In genomic region chr5:134175696-134176095, GRCm38 (mm10) we compare ENCODE assay signal across 8 mouse cellular contexts. TPM values are rescaled to one million over a fixed set of nuclear protein-coding genes. Genes with fewer than 3 reads are reported as not detected.
DNase-seq lines count a peak whose midpoint lies in the region; TF ChIP-seq lines count a peak whose summit lies in the region.

No protein-coding gene starts in this region.

- TF ChIP-seq POLR2A in liver, adult 2 months (IDR thresholded peaks at IDR 0.05; ENCODE audit: extremely low read depth, insufficient read depth, low read length): no peak

- H3K27ac ChIP-seq in liver, adult 2 months (replicated peaks; ENCODE audit: insufficient read depth, low read depth, low read length): peak overlapping the region; percentile 61
- peak overlapping the region; percentile 92 for H3K27ac ChIP-seq in hindbrain, embryonic 10.5 days
- peak overlapping the region; percentile 88 for H3K27ac ChIP-seq in midbrain, embryonic 10.5 days (replicated peaks)

- 14% methylated on average over 10 of the region's 10 CpGs for WGBS in liver, adult 2 months
- WGBS in hindbrain, embryonic 10.5 days: 11% methylated on average over 10 of the region's 10 CpGs
- 11% methylated on average over 10 of the region's 10 CpGs for WGBS in midbrain, embryonic 10.5 days

- TF ChIP-seq CTCF in liver, adult 2 months (IDR thresholded peaks at IDR 0.05; ENCODE audit: low read depth, low read length): no peak

- no peaks in the 10 kb centered on the region for H3K27me3 ChIP-seq in liver, adult 2 months (ENCODE audit: control insufficient read depth, insufficient read depth, low read length)
- H3K27me3 ChIP-seq in hindbrain, embryonic 10.5 days (ENCODE audit: insufficient read depth, poor library complexity, severe bottlenecking): no peaks in the 10 kb centered on the region
- H3K27me3 ChIP-seq in midbrain, embryonic 10.5 days (ENCODE audit: low read depth, poor library complexity, severe bottlenecking): no peaks in the 10 kb centered on the region

- H3K4me1 ChIP-seq in liver, adult 2 months (ENCODE audit: control insufficient read depth, insufficient read depth, low read length): peaks cover 6% of the 10 kb centered on the region; the same call in 1 of the 2 replicates
- peaks cover 23% of the 10 kb centered on the region for H3K4me1 ChIP-seq in hindbrain, embryonic 10.5 days (replicated peaks)
- H3K4me1 ChIP-seq in midbrain, embryonic 10.5 days: peaks cover 28% of the 10 kb centered on the region

- H3K36me3 ChIP-seq in liver, adult 2 months (ENCODE audit: control insufficient read depth, insufficient read depth, low read length): no peaks in the 10 kb centered on the region
- peaks cover 27% of the 10 kb centered on the region for H3K36me3 ChIP-seq in hindbrain, embryonic 10.5 days
- H3K36me3 ChIP-seq in midbrain, embryonic 10.5 days: peaks cover 24% of the 10 kb centered on the region

- H3K4me3 ChIP-seq in liver, adult 2 months (ENCODE audit: insufficient read depth, low read depth, low read length): peak overlapping the region; percentile 90
- H3K4me3 ChIP-seq in hindbrain, embryonic 10.5 days: peak overlapping the region; percentile 91
- H3K4me3 ChIP-seq in midbrain, embryonic 10.5 days: peak overlapping the region; percentile 90

- DNase-seq in liver, adult 2 months (ENCODE audit: extremely low read depth, low read depth, low spot score): no peak
- DNase-seq in liver: no peak
- peak; percentile 29 for DNase-seq in c-Kit-positive CD71-positive TER-119-positive erythroid progenitor cells, embryonic 14.5 days (ENCODE audit: low spot score)
- no peak for DNase-seq in hindbrain, embryonic 10.5 days (ENCODE audit: low spot score)
- DNase-seq in midbrain, embryonic 10.5 days (ENCODE audit: low spot score): no peak
- no peak for DNase-seq in layer of hippocampus, postnatal 36 days
- DNase-seq in natural killer cell, adult 2 months (ENCODE audit: low spot score in 2 of 2): no peak
- no peak for DNase-seq in thymus, postnatal 25 days

- H3K79me2 ChIP-seq in liver, adult 2 months (ENCODE audit: control insufficient read depth, insufficient read depth, low read length): peaks cover 8% of the 10 kb centered on the region; the same call in 1 of the 2 replicates

- peak overlapping the region; percentile 80 for H3K9ac ChIP-seq in liver, adult 2 months (ENCODE audit: low read depth, low read length)

- no peaks in the 10 kb centered on the region for H3K9me3 ChIP-seq in hindbrain, embryonic 10.5 days
- no peaks in the 10 kb centered on the region for H3K9me3 ChIP-seq in midbrain, embryonic 10.5 days (replicated peaks)

RNA-seq across cellular contexts. Expression of gene Rcc1l, which starts 0.9 kb away (rescaled TPM):
- 9.9 and 11.2 TPM in 2 replicates for total RNA-seq in liver, adult 2 months (2014; rRNA removed)
- 16.4 and 16.9 TPM in 2 replicates for polyA plus RNA-seq in liver, adult 2 months (2012; rRNA removed)
- 31.0 and 35.7 TPM in 2 replicates for polyA plus RNA-seq in hindbrain, embryonic 10.5 days (2016; fragmentation: Nextera tagmentation; extraction: Ambion mirVana)
- polyA plus RNA-seq in midbrain, embryonic 10.5 days (2016; fragmentation: Nextera tagmentation; extraction: Ambion mirVana): 35.9 and 38.0 TPM in 2 replicates
- total RNA-seq in layer of hippocampus, postnatal 36 days (2021): 10 to 100 TPM; 14.5 to 15.9 TPM

RNA-seq across cellular contexts. Expression of gene Gtf2ird2, which starts 8.1 kb away (rescaled TPM):
- 3.1 and 4.2 TPM in 2 replicates for total RNA-seq in liver, adult 2 months (2014; rRNA removed)
- 2.4 and 2.8 TPM in 2 replicates for polyA plus RNA-seq in liver, adult 2 months (2012; rRNA removed)
- polyA plus RNA-seq in hindbrain, embryonic 10.5 days (2016; fragmentation: Nextera tagmentation; extraction: Ambion mirVana): 6.8 and 9.3 TPM in 2 replicates
- 7.1 and 8.9 TPM in 2 replicates for polyA plus RNA-seq in midbrain, embryonic 10.5 days (2016; fragmentation: Nextera tagmentation; extraction: Ambion mirVana)
- total RNA-seq in layer of hippocampus, postnatal 36 days (2021): 10 to 100 TPM; 14.0 to 14.6 TPM

RNA-seq across cellular contexts. Expression of gene Ncf1, which starts 53.7 kb away (rescaled TPM):
- 2.9 and 4.3 TPM in 2 replicates for total RNA-seq in liver, adult 2 months (2014; rRNA removed)
- polyA plus RNA-seq in liver, adult 2 months (2012; rRNA removed): 2.2 and 3.3 TPM in 2 replicates
- 2.6 and 3.1 TPM in 2 replicates for polyA plus RNA-seq in hindbrain, embryonic 10.5 days (2016; fragmentation: Nextera tagmentation; extraction: Ambion mirVana)
- polyA plus RNA-seq in midbrain, embryonic 10.5 days (2016; fragmentation: Nextera tagmentation; extraction: Ambion mirVana): 2.6 and 2.7 TPM in 2 replicates
- 1 to 10 TPM; 6.3 to 9.3 TPM for total RNA-seq in layer of hippocampus, postnatal 36 days (2021)
